Mouse (Mus musculus) heart, embryonic 12.5 days (tissue): ENCODE measurements at regions not wholly inside any gene's neighbourhood (a gene's known extent, or its start where the extent isn't known, plus 50 kb on each side); places are given as distances from the start of the nearest gene placed in this dataset.

Experiments
- ATAC-seq: fragments of 200-750 bp; cut with Nextera tagmentation; 2 replicates; pipeline ENCODE4 v1.8.0; 2017; ENCODE audit warnings: moderate TSS enrichment, moderate library complexity; ENCODE audit not compliant: insufficient number of reproducible peaks, low FRiP score
- H3K27ac ChIP-seq: fragments of 300-500 bp; sonication (generic); 2 replicates; pipeline ENCODE4 v1.5.1; 2016; ENCODE audit warnings: mild to moderate bottlenecking, moderate library complexity; ENCODE audit not compliant: poor library complexity, severe bottlenecking
- H3K27me3 ChIP-seq: fragments of 300-500 bp; sonication (generic); replicated peaks from 2 replicates; pipeline ENCODE4 v1.6.1; 2016; ENCODE audit warnings: mild to moderate bottlenecking, moderate library complexity
- H3K36me3 ChIP-seq: fragments of 300-500 bp; sonication (generic); 2 replicates; pipeline ENCODE4 v1.6.1; 2016; ENCODE audit warnings: mild to moderate bottlenecking, moderate library complexity
- H3K4me1 ChIP-seq: fragments of 300-500 bp; sonication (generic); replicated peaks from 2 replicates; pipeline ENCODE4 v1.6.1; 2016; ENCODE audit warnings: mild to moderate bottlenecking
- H3K4me2 ChIP-seq: fragments of 300-500 bp; sonication (generic); 2 replicates; pipeline ENCODE4 v1.6.1; 2016; ENCODE audit warnings: mild to moderate bottlenecking, moderate library complexity
- H3K4me3 ChIP-seq: fragments of 300-500 bp; sonication (generic); 2 replicates; pipeline ENCODE4 v1.5.1; 2016; ENCODE audit warnings: mild to moderate bottlenecking
- H3K9ac ChIP-seq: fragments of 300-500 bp; sonication (generic); 2 replicates; pipeline ENCODE4 v1.6.1; 2016; ENCODE audit warnings: mild to moderate bottlenecking, moderate library complexity
- H3K9me3 ChIP-seq: fragments of 300-500 bp; sonication (generic); replicated peaks from 2 replicates; pipeline ENCODE4 v1.6.1; 2016; ENCODE audit warnings: mild to moderate bottlenecking, moderate library complexity
- WGBS: fragments of 180-500 bp; shearing (Covaris S2); methylation state at CpG from one replicate; pipeline ENCODE4 v1.1.7; 2016; 5-methylcytosine and 5-hydroxymethylcytosine counted together

DNA sequence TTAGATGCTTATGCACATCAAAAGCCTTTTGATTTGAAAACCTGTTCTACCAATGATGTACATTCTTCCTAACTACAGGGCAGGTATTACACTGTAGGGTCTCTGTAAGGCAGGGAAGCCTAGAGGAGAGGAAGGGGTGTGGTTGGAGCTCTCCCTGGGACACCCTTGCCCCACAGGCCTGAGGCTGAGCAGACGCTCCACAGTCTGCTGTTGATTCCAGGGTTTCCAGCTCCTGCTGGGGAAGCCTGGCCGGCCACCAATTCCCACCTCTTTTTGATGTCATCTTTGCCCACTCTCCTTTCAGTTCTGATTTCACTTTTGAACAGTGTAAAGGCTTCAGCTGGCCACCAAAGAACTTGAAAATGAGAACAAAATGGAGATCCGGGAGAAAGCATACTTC is 223.0 kb upstream of the Spred2 start:
- ATAC-seq = no peak
- Histone ChIP-seq H3K4me2 (no peak overlapping the region), H3K4me1 (no peaks in the 10 kb centered on the region), H3K4me3 (no peak overlapping the region), H3K27ac (no peak overlapping the region), H3K27me3 (no peaks in the 10 kb centered on the region), H3K36me3 (no peaks in the 10 kb centered on the region), H3K9me3 (no peaks in the 10 kb centered on the region), H3K9ac (no peak overlapping the region)
- WGBS = 45% methylated on average over 3 of the region's 3 CpGs

DNA sequence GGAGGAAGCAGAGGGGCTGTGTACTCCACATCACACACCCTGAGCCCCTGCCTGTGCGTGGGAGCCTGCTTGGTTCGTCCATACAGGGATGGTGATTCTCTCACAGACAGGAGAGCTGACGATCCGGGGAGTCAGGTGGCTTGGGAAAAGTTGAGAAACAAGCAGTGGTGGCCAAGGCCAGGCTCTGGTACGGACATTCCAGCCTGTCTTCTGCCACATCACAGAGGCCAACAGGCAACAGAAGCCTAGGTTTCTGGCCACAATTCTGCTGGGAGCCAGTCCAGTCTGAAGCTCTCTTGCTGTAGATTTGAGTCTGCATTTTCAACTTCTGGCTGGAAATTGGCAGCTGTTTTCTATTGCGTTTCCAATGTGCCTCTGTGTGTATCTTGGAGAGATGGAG is 215.4 kb upstream of the Spred2 start:
- no peak overlapping the region for H3K27ac ChIP-seq
- H3K4me1 ChIP-seq = peaks cover 3% of the 10 kb centered on the region; the same call in 1 of the 2 replicates
- no peak for ATAC-seq
- H3K4me2 ChIP-seq = no peak overlapping the region
- no peaks in the 10 kb centered on the region for H3K9me3 ChIP-seq
- H3K27me3 ChIP-seq = no peaks in the 10 kb centered on the region
- H3K4me3 ChIP-seq = no peak overlapping the region
- WGBS = 79% methylated on average over 6 of the region's 6 CpGs
- no peak overlapping the region for H3K9ac ChIP-seq
- no peaks in the 10 kb centered on the region for H3K36me3 ChIP-seq

DNA sequence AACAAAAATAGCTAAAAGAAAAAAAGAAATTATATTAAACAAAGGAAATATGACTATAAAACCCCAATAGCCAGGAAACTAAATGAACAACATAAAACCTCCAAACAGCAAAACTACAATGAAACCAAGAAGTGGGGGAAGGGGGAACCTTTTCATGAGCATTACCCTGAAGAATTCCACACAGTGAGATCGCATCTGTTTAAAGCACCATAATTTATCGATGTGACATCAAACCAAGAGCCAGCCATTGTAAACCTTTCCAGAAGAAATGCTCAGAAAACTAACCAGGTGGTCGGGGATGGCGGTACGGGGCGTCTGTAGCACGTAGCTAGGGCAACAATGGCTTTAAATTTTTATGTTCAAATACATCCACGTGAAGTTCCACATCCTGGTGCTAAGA is 214.8 kb upstream of the Spred2 start:
- H3K9ac ChIP-seq = no peak overlapping the region
- 90% methylated on average over 8 of the region's 8 CpGs for WGBS

DNA sequence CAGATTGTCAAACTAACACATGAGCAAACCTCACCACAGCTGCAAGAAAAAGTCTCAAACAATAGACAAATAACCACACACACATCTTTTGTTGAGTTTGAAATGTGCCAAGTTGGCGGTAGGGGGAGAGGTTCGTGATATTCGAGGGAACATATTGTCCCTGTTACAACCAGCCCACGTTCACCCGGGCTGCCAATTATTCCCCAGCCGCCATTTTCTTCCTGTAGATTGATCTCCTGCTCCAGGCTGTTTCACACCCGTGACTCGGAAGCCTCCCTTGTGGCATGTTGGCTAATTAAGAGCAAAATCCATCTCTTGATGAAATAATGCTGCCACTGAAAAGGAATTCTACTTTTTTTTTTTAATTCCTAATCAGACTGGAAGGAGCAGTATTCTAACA is 211.1 kb upstream of the Spred2 start:
- Histone ChIP-seq H3K27me3 (no peaks in the 10 kb centered on the region), H3K27ac (no peak overlapping the region), H3K36me3 (no peaks in the 10 kb centered on the region), H3K4me3 (no peak overlapping the region), H3K4me1 (peaks cover 8% of the 10 kb centered on the region; the same call in 1 of the 2 replicates), H3K4me2 (no peak overlapping the region), H3K9ac (no peak overlapping the region), H3K9me3 (no peaks in the 10 kb centered on the region)
- WGBS = 84% methylated on average over 8 of the region's 8 CpGs
- ATAC-seq = no peak

More for the DNA sequence above, 214.8 kb upstream of the Spred2 start:
- H3K27me3 ChIP-seq = no peaks in the 10 kb centered on the region
- H3K36me3 ChIP-seq = no peaks in the 10 kb centered on the region
- no peak overlapping the region for H3K4me2 ChIP-seq
- no peak overlapping the region for H3K27ac ChIP-seq
- H3K4me1 ChIP-seq = peaks cover 8% of the 10 kb centered on the region; the same call in 1 of the 2 replicates
- ATAC-seq = no peak
- H3K4me3 ChIP-seq = no peak overlapping the region
- H3K9me3 ChIP-seq = no peaks in the 10 kb centered on the region

DNA sequence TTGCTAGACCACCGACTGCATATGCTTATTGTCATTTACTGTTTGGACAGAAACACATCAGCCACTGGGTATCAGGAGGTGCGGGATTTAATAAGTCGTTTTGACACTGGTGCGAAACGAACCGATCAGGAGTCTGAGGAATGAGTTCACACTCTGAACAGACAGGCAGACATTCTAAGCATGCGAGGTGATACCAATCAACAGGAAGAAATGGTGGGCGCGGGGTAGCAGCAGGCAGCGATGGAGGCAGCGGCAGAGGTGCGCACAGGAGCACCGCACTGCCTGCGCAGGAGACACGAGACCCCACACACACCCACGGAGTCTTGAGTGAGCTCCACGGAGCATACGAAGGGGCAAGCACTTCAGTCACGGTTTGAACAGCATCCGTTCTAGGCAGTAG is 210.6 kb upstream of the Spred2 start:
- peak overlapping the region; percentile 12; the same call in 1 of the 2 replicates for H3K4me2 ChIP-seq
- no peak overlapping the region for H3K27ac ChIP-seq
- H3K27me3 ChIP-seq = no peaks in the 10 kb centered on the region
- H3K9ac ChIP-seq = no peak overlapping the region
- no peak overlapping the region for H3K4me3 ChIP-seq
- H3K36me3 ChIP-seq = no peaks in the 10 kb centered on the region
- H3K9me3 ChIP-seq = no peaks in the 10 kb centered on the region
- WGBS = 78% methylated on average over 20 of the region's 20 CpGs
- ATAC-seq = no peak
- peaks cover 8% of the 10 kb centered on the region; the same call in 1 of the 2 replicates for H3K4me1 ChIP-seq

DNA sequence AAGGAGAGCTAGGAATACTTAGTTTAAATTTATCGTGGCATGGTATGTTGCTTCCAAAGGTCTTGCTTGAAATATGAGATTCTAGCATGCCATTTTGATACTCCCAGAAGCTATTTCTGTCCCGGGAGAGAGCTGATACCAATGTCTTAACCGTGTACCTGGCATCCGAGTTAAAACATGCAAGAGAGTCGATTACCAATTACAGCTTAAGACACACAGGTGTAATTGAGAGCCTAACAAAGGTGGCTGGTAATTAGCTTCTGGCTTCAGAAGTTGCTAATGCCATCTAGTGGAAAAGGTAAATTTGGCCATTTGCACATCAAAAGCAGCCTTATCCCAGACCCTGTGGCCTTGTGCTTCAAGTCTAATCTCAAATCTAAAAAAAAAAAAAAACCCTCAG is 210.0 kb upstream of the Spred2 start:
- Histone ChIP-seq H3K27ac (no peak overlapping the region), H3K27me3 (no peaks in the 10 kb centered on the region), H3K4me2 (peak overlapping the region; percentile 12; the same call in 1 of the 2 replicates), H3K4me1 (peaks cover 8% of the 10 kb centered on the region; the same call in 1 of the 2 replicates), H3K9me3 (no peaks in the 10 kb centered on the region), H3K4me3 (no peak overlapping the region), H3K36me3 (no peaks in the 10 kb centered on the region), H3K9ac (no peak overlapping the region)
- ATAC-seq = no peak
- 26% methylated on average over 5 of the region's 5 CpGs for WGBS

DNA sequence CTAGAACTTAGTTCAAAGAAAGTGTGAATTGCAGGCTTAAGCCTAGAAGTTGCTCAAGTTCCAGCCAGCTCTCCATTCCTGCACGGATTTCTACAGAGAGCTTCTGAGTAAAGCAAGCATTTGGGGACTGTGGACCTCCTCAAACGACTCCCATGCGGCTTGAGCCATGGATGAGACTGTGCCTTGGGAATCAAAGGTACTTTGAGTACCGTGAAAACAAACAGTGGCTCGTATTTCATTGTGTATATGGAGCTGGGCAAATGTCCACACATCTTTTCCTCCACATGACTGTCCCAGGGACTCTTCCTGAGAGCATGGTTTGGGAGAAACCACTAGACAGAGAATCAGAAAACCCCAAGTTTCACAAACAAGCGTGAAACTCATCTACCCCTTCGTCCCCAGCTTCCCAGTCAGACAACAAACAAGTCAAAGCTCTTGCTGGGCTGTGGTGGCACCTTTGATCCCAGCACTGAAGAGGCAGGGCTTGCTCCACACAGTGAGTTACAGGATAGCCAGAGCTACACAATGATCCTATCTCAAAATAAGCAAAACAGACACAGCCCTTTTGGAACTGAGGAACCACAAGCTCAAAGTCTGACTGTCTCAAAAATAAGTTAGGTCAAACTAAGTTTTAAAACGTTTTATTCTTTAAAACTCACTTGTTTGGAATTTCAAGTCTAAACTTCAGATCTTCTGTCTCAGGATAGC is 209.1 kb upstream of the Spred2 start:
- Histone ChIP-seq H3K9ac (no peak overlapping the region), H3K27ac (no peak overlapping the region), H3K4me1 (peaks cover 8% of the 10 kb centered on the region; the same call in 1 of the 2 replicates), H3K36me3 (no peaks in the 10 kb centered on the region), H3K27me3 (no peaks in the 10 kb centered on the region), H3K4me3 (no peak overlapping the region), H3K4me2 (no peak overlapping the region), H3K9me3 (no peaks in the 10 kb centered on the region; the same call in 1 of the 2 replicates)
- WGBS = 27% methylated on average over 8 of the region's 8 CpGs
- ATAC-seq = no peak

DNA sequence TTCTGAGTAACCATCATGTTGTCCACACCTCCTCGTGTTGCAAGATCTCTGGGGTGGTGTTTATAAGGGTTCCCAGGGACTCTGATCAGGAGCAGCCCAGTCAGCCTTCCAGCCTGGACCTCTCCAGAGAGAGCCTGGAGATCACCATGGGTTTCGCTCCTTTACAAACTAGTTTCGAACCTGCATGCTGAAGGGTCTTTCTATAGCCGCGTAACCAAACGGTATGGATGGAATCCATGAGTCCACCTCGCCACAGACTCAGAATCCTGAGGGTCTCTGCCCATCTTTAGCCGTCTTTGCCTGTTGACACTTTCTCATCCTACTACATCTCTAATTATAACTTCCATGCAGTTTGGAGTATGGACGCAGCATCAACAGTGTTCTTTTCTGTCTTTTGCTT is 206.0 kb upstream of the Spred2 start:
- no peaks in the 10 kb centered on the region for H3K36me3 ChIP-seq
- H3K4me3 ChIP-seq = no peak overlapping the region
- peaks cover 8% of the 10 kb centered on the region; the same call in 1 of the 2 replicates for H3K4me1 ChIP-seq
- H3K4me2 ChIP-seq = no peak overlapping the region
- H3K27ac ChIP-seq = no peak overlapping the region
- no peaks in the 10 kb centered on the region for H3K27me3 ChIP-seq
- 85% methylated on average over 9 of the region's 9 CpGs for WGBS
- no peak for ATAC-seq
- H3K9me3 ChIP-seq = no peaks in the 10 kb centered on the region; the same call in 1 of the 2 replicates
- H3K9ac ChIP-seq = no peak overlapping the region

DNA sequence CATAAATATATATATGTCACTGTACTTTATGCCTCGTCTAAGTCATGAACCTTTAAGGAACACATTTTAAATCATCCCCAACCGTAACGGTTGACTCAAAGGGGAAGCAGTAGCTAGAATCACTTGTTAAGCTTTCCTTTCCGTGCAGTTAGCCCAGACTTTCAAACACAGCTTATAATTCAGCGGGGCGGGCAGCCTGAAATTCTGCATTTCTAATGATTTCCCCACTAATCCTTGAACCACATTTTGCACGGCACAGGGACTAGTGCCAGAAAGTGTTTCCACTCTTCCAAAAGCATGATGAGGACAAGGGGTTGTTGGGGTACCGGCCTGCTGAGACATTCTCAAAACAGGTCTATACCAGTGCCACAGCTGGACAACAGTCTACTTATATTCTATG is 195.1 kb upstream of the Spred2 start:
- Histone ChIP-seq H3K9ac (no peak overlapping the region), H3K36me3 (no peaks in the 10 kb centered on the region), H3K27ac (no peak overlapping the region), H3K4me3 (no peak overlapping the region), H3K4me1 (no peaks in the 10 kb centered on the region), H3K4me2 (no peak overlapping the region), H3K27me3 (no peaks in the 10 kb centered on the region), H3K9me3 (no peaks in the 10 kb centered on the region)
- no peak for ATAC-seq
- 89% methylated on average over 8 of the region's 8 CpGs for WGBS

DNA sequence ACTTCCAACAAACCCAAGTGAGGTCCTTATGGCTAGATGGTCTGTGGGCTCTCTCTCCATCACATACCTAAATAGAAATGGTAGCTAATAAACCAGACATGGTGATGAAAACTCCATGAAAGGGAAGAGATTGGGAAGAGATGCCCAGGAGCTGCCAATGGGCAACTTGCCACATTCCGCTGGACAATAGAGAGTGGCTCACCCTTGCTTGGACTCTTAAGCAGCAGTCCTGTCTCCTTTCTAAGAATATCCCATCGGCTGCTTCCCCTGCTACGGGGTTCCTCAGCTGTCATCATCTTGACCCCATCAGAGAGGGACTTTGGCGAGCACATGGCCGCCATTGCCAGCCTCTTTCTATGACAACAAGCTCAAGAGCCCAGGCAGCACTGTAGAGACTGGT is 193.4 kb upstream of the Spred2 start:
- no peak overlapping the region for H3K27ac ChIP-seq
- H3K9me3 ChIP-seq = no peaks in the 10 kb centered on the region
- no peaks in the 10 kb centered on the region for H3K27me3 ChIP-seq
- no peak overlapping the region for H3K9ac ChIP-seq
- H3K4me1 ChIP-seq = no peaks in the 10 kb centered on the region
- H3K36me3 ChIP-seq = no peaks in the 10 kb centered on the region
- H3K4me2 ChIP-seq = no peak overlapping the region
- 66% methylated on average over 5 of the region's 5 CpGs for WGBS
- ATAC-seq = no peak
- no peak overlapping the region for H3K4me3 ChIP-seq

DNA sequence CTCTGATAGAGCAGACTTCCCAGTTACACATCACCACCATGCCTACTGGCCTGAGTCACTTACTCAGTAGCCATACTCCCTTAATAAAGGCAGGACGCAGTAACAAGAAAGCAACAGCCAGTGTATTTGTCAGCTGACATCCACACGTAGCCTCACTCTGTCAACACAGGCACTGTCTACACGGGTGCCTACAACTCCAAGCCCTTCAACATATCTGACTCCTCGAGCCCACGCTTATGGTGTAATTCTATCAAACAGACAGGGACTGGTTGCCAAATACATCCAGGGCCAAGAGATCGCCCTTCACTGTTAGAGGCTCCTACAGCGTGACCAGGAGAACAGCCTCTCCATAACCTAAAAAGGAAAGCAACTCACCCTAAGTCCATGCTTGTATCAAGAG is 188.1 kb upstream of the Spred2 start:
- Histone ChIP-seq H3K27me3 (no peaks in the 10 kb centered on the region), H3K4me3 (no peak overlapping the region), H3K9ac (no peak overlapping the region), H3K27ac (no peak overlapping the region), H3K4me1 (peaks cover 3% of the 10 kb centered on the region; the same call in 1 of the 2 replicates), H3K9me3 (no peaks in the 10 kb centered on the region), H3K36me3 (no peaks in the 10 kb centered on the region), H3K4me2 (no peak overlapping the region)
- 74% methylated on average over 7 of the region's 7 CpGs for WGBS
- ATAC-seq = no peak

DNA sequence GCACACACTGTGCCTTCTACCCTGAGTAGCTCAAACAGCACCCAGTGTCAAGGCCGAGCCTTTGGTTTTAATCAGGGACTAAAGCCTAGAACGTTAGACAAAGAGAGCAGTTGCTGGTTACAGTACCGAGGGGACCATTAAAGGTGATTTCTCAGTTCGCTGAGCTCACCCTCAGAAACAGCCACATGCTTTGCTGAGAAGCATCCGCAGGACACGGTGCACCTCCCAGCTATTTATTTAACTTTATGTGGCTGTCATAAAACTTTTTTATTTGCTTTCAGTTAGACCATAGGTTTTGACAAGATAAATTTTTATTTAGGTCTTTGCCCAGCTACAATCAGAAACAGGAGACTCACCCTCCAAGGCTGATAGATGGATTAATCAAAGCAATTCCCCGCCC is 187.2 kb upstream of the Spred2 start:
- H3K4me2 ChIP-seq = no peak overlapping the region
- no peak for ATAC-seq
- H3K36me3 ChIP-seq = no peaks in the 10 kb centered on the region
- H3K27me3 ChIP-seq = no peaks in the 10 kb centered on the region
- 0 out of 2 replicates have a peak, but pooled peaks cover 1% of the 10 kb centered on the region for H3K9me3 ChIP-seq
- H3K9ac ChIP-seq = no peak overlapping the region
- peaks cover 3% of the 10 kb centered on the region; the same call in 1 of the 2 replicates for H3K4me1 ChIP-seq
- H3K4me3 ChIP-seq = no peak overlapping the region
- WGBS = 71% methylated on average over 7 of the region's 7 CpGs
- no peak overlapping the region for H3K27ac ChIP-seq
